Mouse (Mus musculus) gastrocnemius, adult 2 months (tissue): Measurements from ENCODE around the gene B230118H07Rik. TPM values are rescaled to one million over a fixed set of nuclear protein-coding genes. Genes with fewer than 3 reads are reported as not detected.

Source experiments
- DNase-seq: peaks from one replicate; pipeline ENCODE4 v3.0.0; 2022
- H3K27ac ChIP-seq: fragments of 200-600 bp; 2 replicates; pipeline ENCODE4 v1.8.1; 2022; ENCODE audit warnings: mild to moderate bottlenecking
- H3K4me3 ChIP-seq: fragments of 200-600 bp; 2 replicates; pipeline ENCODE4 v1.8.1; 2022; ENCODE audit warnings: mild to moderate bottlenecking, moderate library complexity
- CTCF ChIP-seq: fragments of 200-600 bp; IDR thresholded peaks from 2 replicates; pipeline ENCODE4 v1.8.1; 2022; ENCODE audit warnings: antibody characterized with exemption, mild to moderate bottlenecking, moderate library complexity
- intact Hi-C: fragments of 180-260 bp; cut with DNase I; formaldehyde crosslinking; loops from one replicate; pipeline ENCODE4 v1.15.1; 2025
- total RNA-seq, 2 experiments: library from RNA; stranded (reverse); gene quantifications; 2 replicates each; pipeline ENCODE4 v1.2.3; 2021

Gene B230118H07Rik
- total RNA-seq, 2 experiments from 2014 or later: 79.3 to 89.4 TPM

DNA sequence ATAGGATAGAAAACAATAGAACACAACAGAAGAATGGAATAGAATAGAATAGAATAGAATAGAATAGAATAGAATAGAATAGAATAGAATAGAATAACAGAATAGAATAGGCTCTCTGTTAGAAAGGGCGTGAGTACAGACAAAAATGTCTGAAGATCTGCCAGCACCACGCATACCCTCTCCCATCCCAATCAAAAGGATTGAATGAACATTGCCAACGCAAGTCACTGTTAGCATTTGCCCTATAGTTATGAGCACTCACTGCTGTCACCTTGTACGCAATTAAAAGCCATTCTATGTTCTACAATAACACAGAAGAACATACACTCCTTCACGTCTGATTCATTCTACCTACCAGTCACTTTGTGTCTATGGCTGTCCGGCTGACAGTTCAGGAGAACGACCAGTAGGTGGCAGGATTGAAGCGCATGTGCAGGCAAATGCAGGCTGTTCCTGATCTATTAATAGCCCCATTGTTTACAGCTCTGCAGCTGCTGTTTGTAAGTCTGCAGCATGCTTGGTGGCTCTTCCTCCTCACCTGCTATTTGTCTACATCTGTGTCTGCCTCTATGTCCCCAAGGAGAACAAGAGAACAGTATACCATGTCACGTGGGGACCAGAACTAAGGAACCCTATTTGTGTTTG lies 15.8 kb upstream of the B230118H07Rik start:
- intact Hi-C loops: no loop called here
- DNase-seq: peak; percentile 75
- peak; percentile 95 for TF ChIP-seq CTCF
- Histone ChIP-seq H3K4me3 (peak overlapping the region; percentile 25), H3K27ac (no peak overlapping the region)

DNA sequence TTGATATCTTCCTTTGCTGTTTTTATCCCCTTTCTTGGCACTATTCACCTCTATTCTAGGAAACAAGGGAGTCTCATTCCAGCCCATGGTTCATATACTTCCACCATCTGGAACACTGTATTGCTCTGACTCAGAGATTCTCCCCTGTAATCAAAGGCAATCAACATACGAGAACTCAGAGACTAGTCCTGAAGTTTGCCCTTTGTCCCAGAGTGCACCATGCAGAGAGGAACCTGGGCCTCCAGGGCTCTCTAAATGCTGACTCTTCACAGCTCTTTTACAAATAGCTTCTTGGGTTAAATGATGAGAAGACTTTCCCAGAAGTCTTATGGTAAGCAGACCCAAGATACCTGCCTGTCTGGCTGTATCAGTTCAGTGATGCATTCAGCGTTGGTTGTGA lies 11.2 kb upstream of the B230118H07Rik start:
- DNase-seq: no peak
- H3K27ac ChIP-seq: no peak overlapping the region
- H3K4me3 ChIP-seq: no peak overlapping the region
- intact Hi-C loops: no loop called here
- TF ChIP-seq CTCF: no peak

DNA sequence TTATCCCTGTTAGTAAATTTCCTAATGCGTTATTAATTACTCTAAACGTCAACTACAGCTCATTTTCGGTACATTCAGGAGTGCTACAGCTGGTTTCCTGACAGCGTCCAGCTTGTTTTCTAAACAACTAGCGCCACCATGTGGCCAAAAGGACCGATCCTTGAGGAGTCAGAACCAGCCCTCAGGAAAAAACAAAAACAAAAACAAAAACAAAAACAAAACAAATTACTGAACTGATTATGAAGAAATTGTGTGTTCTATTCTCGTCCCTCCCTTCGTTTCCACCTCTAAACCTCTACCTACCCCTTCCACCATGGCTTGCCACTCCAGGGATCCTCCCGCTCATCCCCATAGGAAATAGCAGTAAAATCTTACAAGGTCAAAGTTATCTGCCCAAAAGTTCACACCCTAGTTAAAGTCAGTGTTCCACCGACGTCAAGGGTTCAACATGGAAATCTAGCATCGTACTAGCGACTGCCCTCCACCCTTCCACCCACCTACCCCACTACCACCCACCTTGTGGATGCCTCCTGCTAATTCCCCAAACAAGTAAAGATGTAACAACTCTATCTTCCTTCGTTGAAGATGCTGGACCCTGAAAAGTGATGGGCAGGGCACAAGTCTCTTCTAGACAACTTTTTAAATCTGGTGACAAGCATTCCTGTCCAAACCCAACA lies 3.7 kb upstream of the B230118H07Rik start:
- Histone ChIP-seq H3K4me3 (peak overlapping the region; percentile 64), H3K27ac (no peak overlapping the region)
- DNase-seq: peak; percentile 78
- peak; percentile 79 for TF ChIP-seq CTCF
- intact Hi-C loops: loop anchor here (1.0 kb wide), 1 partner anchor 181 kb away; no protein-coding TSS in a partner anchor

- intact Hi-C loops: no loop called here
- peak overlapping the region; percentile 64 for H3K4me3 ChIP-seq
- no peak overlapping the region for H3K27ac ChIP-seq
- no peak for TF ChIP-seq CTCF
- no peak for DNase-seq
Observed at GRCm38 (mm10) chr2:101652204-101652920, 3.0 kb upstream of the B230118H07Rik start.

- Histone ChIP-seq H3K27ac (no peak overlapping the region), H3K4me3 (no peak overlapping the region)
- no peak for TF ChIP-seq CTCF
- no peak for DNase-seq
- intact Hi-C loops: no loop called here
Observed at GRCm38 (mm10) chr2:101650446-101650845, 1.1 kb upstream of the B230118H07Rik start.

GRCm38 (mm10) chr2:101648361-101648760 lies 971 bp downstream of the B230118H07Rik start:
- Histone ChIP-seq H3K4me3 (no peak overlapping the region), H3K27ac (no peak overlapping the region)
- no peak for TF ChIP-seq CTCF
- no peak for DNase-seq
- intact Hi-C loops: no loop called here

DNA sequence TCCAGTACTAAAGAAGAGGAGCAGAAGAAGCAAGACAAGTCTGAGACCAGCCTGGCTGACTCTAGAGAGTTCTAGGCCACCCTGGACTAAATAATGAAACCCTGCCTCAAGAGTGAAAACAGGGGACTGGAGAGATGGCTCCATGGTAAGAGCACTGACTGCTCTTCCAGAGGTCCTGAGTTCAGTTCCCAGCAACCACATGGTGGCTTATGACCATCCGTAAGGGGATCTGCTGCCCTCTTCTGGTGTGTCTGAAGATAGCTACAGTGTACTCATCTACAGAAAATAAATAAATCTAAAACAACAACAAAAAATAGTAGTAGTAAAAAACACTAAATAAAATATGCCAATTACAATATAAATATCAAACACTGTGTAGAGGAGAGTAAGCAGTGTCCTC lies 3.5 kb downstream of the B230118H07Rik start:
- intact Hi-C loops: no loop called here

GRCm38 (mm10) chr2:101639840-101640350 lies 9.4 kb downstream of the B230118H07Rik start:
- H3K4me3 ChIP-seq: no peak overlapping the region
- no peak for TF ChIP-seq CTCF
- intact Hi-C loops: no loop called here
- DNase-seq: no peak
- no peak overlapping the region for H3K27ac ChIP-seq

More for the DNA sequence above, 3.5 kb downstream of the B230118H07Rik start:
- no peak for DNase-seq
- no peak overlapping the region for H3K4me3 ChIP-seq
- TF ChIP-seq CTCF: no peak
- H3K27ac ChIP-seq: no peak overlapping the region

- Histone ChIP-seq H3K27ac (no peak overlapping the region), H3K4me3 (no peak overlapping the region)
- no peak for DNase-seq
- intact Hi-C loops: no loop called here
- no peak for TF ChIP-seq CTCF
Observed at GRCm38 (mm10) chr2:101638979-101639839, 10.1 kb downstream of the B230118H07Rik start.

DNA sequence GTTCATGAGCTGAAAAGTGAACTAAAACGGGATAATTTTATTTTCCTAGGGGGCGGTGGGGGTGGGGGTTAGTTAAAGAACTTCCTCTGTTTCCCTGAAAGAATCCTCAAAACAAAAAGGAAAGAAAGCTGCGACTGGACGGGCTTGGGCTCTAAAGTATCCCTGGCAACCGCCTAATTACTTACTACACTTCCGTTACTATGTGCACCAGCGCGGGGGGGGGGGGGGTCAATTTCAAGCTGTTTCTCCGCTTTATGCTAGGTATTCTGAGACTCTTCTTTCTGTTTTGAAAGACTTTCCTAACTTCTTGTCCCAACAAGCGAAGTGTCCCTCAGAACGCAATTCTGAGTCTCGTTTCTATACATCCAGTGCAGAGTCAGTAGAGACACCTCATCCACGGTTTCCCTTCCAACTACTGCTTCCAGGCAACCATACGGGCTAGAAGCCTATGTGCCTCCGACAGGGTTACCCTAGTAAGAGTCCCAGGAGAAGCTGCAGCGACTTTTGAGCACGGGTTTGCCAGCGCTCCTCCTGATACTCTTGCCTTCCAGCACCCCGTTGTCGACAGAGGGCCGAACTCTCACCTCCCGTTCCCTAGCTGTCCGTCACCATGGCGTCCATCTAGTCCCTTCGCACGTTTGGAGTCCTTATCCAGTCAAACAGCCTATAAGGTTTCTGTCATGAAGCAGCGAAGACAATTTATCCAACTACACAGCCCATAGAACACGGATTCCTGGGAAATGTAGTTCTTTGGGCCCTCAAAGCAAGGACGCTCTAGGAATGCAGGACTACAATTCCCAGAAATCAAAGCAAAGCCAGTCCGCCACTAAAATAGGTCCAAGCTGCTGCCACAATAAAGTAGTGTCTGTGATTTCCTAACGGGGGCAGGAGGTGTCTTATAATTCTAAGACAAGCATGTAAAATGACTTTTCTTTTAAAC lies 20.8 kb downstream of the B230118H07Rik start:
- DNase-seq: peak; percentile 69
- intact Hi-C loops: no loop called here
- TF ChIP-seq CTCF: no peak
- Histone ChIP-seq H3K27ac (peak overlapping the region; percentile 95), H3K4me3 (peak overlapping the region; percentile 96)

DNA sequence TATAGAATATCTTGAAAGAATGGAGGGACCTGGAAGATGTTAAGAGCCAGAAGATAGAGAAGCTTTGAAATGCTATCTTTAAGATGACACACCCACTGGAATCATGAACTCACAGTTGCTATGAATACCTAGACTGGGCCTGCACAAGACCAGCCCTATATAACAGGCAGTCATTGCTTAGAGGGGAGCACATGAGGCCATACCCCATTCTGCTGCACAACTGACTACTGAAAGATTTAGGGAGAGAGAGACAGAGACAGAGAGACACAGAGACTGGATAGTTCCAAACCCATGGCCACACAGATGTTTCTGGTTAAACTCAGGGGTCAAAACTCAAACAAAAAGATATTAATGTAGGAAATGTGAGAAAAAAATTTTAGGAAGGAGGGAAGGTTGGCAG lies 22.1 kb downstream of the B230118H07Rik start:
- no peak overlapping the region for H3K27ac ChIP-seq
- H3K4me3 ChIP-seq: no peak overlapping the region
- no peak for TF ChIP-seq CTCF
- no peak for DNase-seq
- intact Hi-C loops: no loop called here
